Mouse (Mus musculus): ENCODE results near the gene Trappc12. TPM values are rescaled to one million over a fixed set of nuclear protein-coding genes. Genes with fewer than 3 reads are reported as not detected.

Gene Trappc12
- polyA plus RNA-seq, 1 experiment = 31.4 TPM

- Histone ChIP-seq H3K4me2 (ENCODE audit: low read depth) (no peak overlapping the region), H3K27me3 (ENCODE audit: control insufficient read depth, insufficient read depth, insufficient read length) (no peaks in the 10 kb centered on the region), H3K4me3 (no peak overlapping the region), H3K79me2 (ENCODE audit: control insufficient read depth, insufficient read depth) (no peaks in the 10 kb centered on the region), H3ac (ENCODE audit: control insufficient read depth, insufficient read length) (no peak overlapping the region), H3K36me3 (ENCODE audit: control insufficient read depth, insufficient read depth) (no peaks in the 10 kb centered on the region)
- TF ChIP-seq CEBPB (IDR thresholded peaks at IDR 0.05; ENCODE audit: insufficient read depth, poor library complexity, severe bottlenecking) (no peak), MYOG (IDR thresholded peaks at IDR 0.05; ENCODE audit: control insufficient read depth in 1 of 3, insufficient read depth in 1 of 3, insufficient read length in 2 of 3, low read depth in 2 of 3) (no peak), POLR2AphosphoS2 (IDR thresholded peaks at IDR 0.05; ENCODE audit: insufficient read length, low read depth) (no peak), TCF12 (IDR thresholded peaks at IDR 0.05; ENCODE audit: insufficient read depth, poor library complexity, severe bottlenecking) (no peak), MAX (IDR thresholded peaks at IDR 0.05; ENCODE audit: low read depth) (no peak), E2F4 (IDR thresholded peaks at IDR 0.05; ENCODE audit: insufficient read depth) (no peak), USF1 (IDR thresholded peaks at IDR 0.05; ENCODE audit: low read depth) (no peak), TCF3 (IDR thresholded peaks at IDR 0.05; ENCODE audit: insufficient read length, low read depth) (no peak), REST (IDR thresholded peaks at IDR 0.05; ENCODE audit: insufficient read depth, insufficient read length) (no peak), POLR2A (IDR thresholded peaks at IDR 0.05; ENCODE audit: insufficient read length, low read depth) (no peak), MYOD1 (IDR thresholded peaks at IDR 0.05; ENCODE audit: control insufficient read depth in 1 of 3, insufficient read length in 2 of 3, low read depth in 2 of 3) (no peak), SRF (IDR thresholded peaks at IDR 0.05; ENCODE audit: control insufficient read depth, insufficient read length, low read depth) (no peak)
Observed at GRCm38 (mm10) chr12:28782637-28783036, 32.4 kb upstream of the Trappc12 start.

- Histone ChIP-seq H3K4me3 (no peak overlapping the region), H3K4me2 (ENCODE audit: low read depth) (no peak overlapping the region), H3K27me3 (ENCODE audit: control insufficient read depth, insufficient read depth, insufficient read length) (no peaks in the 10 kb centered on the region), H3K79me2 (ENCODE audit: control insufficient read depth, insufficient read depth) (no peaks in the 10 kb centered on the region), H3ac (ENCODE audit: control insufficient read depth, insufficient read length) (no peak overlapping the region), H3K36me3 (ENCODE audit: control insufficient read depth, insufficient read depth) (no peaks in the 10 kb centered on the region)
- TF ChIP-seq E2F4 (IDR thresholded peaks at IDR 0.05; ENCODE audit: insufficient read depth) (no peak), SRF (IDR thresholded peaks at IDR 0.05; ENCODE audit: control insufficient read depth, insufficient read length, low read depth) (no peak), POLR2A (IDR thresholded peaks at IDR 0.05; ENCODE audit: insufficient read length, low read depth) (no peak), MYOG (IDR thresholded peaks at IDR 0.05; ENCODE audit: control insufficient read depth in 1 of 3, insufficient read depth in 1 of 3, insufficient read length in 2 of 3, low read depth in 2 of 3) (no peak), REST (IDR thresholded peaks at IDR 0.05; ENCODE audit: insufficient read depth, insufficient read length) (no peak), TCF12 (IDR thresholded peaks at IDR 0.05; ENCODE audit: insufficient read depth, poor library complexity, severe bottlenecking) (no peak), MAX (IDR thresholded peaks at IDR 0.05; ENCODE audit: low read depth) (no peak), USF1 (IDR thresholded peaks at IDR 0.05; ENCODE audit: low read depth) (no peak), MYOD1 (IDR thresholded peaks at IDR 0.05; ENCODE audit: control insufficient read depth in 1 of 3, insufficient read length in 2 of 3, low read depth in 2 of 3) (no peak), CEBPB (IDR thresholded peaks at IDR 0.05; ENCODE audit: insufficient read depth, poor library complexity, severe bottlenecking) (no peak), TCF3 (IDR thresholded peaks at IDR 0.05; ENCODE audit: insufficient read length, low read depth) (no peak), POLR2AphosphoS2 (IDR thresholded peaks at IDR 0.05; ENCODE audit: insufficient read length, low read depth) (no peak)
Observed at GRCm38 (mm10) chr12:28780180-28780579, 29.9 kb upstream of the Trappc12 start.

- no peak overlapping the region for H3K4me3 ChIP-seq
- no peaks in the 10 kb centered on the region for H3K27me3 ChIP-seq (ENCODE audit: control insufficient read depth, insufficient read depth, insufficient read length)
Observed at GRCm38 (mm10) chr12:28775627-28776026, 25.4 kb upstream of the Trappc12 start.

DNA sequence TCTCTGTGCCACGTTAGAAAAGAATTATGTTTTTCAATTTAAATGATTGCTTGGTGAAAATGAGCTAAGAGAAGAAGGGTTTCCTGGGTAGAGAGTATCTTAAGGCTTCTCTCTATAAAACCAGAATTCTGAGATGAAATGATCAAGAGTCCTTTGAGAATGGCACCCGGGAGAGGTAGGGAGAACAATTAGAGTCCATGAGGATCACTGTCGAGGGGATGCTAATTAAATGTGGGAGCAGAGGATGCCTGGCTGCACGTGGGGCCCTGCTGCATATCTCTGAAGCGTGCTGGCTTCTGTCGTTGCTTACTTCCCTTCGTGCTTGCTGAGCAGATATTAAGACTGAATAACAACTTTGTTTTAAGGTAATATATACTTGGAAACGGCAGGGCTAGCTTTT is 24.8 kb upstream of the Trappc12 start:
- Histone ChIP-seq H3K79me2 (ENCODE audit: control insufficient read depth, insufficient read depth) (no peaks in the 10 kb centered on the region), H3K4me2 (ENCODE audit: low read depth) (no peak overlapping the region), H3ac (ENCODE audit: control insufficient read depth, insufficient read length) (no peak overlapping the region), H3K36me3 (ENCODE audit: control insufficient read depth, insufficient read depth) (no peaks in the 10 kb centered on the region), H3K27me3 (ENCODE audit: control insufficient read depth, insufficient read depth, insufficient read length) (no peaks in the 10 kb centered on the region), H3K4me3 (no peak overlapping the region)
- TF ChIP-seq USF1 (IDR thresholded peaks at IDR 0.05; ENCODE audit: low read depth) (no peak), POLR2A (IDR thresholded peaks at IDR 0.05; ENCODE audit: insufficient read length, low read depth) (no peak), E2F4 (IDR thresholded peaks at IDR 0.05; ENCODE audit: insufficient read depth) (no peak), CEBPB (IDR thresholded peaks at IDR 0.05; ENCODE audit: insufficient read depth, poor library complexity, severe bottlenecking) (no peak), MAX (IDR thresholded peaks at IDR 0.05; ENCODE audit: low read depth) (no peak), REST (IDR thresholded peaks at IDR 0.05; ENCODE audit: insufficient read depth, insufficient read length) (no peak), SRF (IDR thresholded peaks at IDR 0.05; ENCODE audit: control insufficient read depth, insufficient read length, low read depth) (no peak), TCF3 (IDR thresholded peaks at IDR 0.05; ENCODE audit: insufficient read length, low read depth) (no peak), POLR2AphosphoS2 (IDR thresholded peaks at IDR 0.05; ENCODE audit: insufficient read length, low read depth) (no peak), MYOG (IDR thresholded peaks at IDR 0.05; ENCODE audit: control insufficient read depth in 1 of 3, insufficient read depth in 1 of 3, insufficient read length in 2 of 3, low read depth in 2 of 3) (no peak), TCF12 (IDR thresholded peaks at IDR 0.05; ENCODE audit: insufficient read depth, poor library complexity, severe bottlenecking) (no peak), MYOD1 (IDR thresholded peaks at IDR 0.05; ENCODE audit: control insufficient read depth in 1 of 3, insufficient read length in 2 of 3, low read depth in 2 of 3) (no peak)

More at GRCm38 (mm10) chr12:28775627-28776026, 25.4 kb upstream of the Trappc12 start:
- no peak overlapping the region for H3ac ChIP-seq (ENCODE audit: control insufficient read depth, insufficient read length)
- no peaks in the 10 kb centered on the region for H3K36me3 ChIP-seq (ENCODE audit: control insufficient read depth, insufficient read depth)
- H3K79me2 ChIP-seq (ENCODE audit: control insufficient read depth, insufficient read depth) = no peaks in the 10 kb centered on the region
- no peak overlapping the region for H3K4me2 ChIP-seq (ENCODE audit: low read depth)
- TF ChIP-seq POLR2AphosphoS2 (IDR thresholded peaks at IDR 0.05; ENCODE audit: insufficient read length, low read depth) (no peak), POLR2A (IDR thresholded peaks at IDR 0.05; ENCODE audit: insufficient read length, low read depth) (no peak), TCF3 (IDR thresholded peaks at IDR 0.05; ENCODE audit: insufficient read length, low read depth) (no peak), SRF (IDR thresholded peaks at IDR 0.05; ENCODE audit: control insufficient read depth, insufficient read length, low read depth) (no peak), MAX (IDR thresholded peaks at IDR 0.05; ENCODE audit: low read depth) (no peak), E2F4 (IDR thresholded peaks at IDR 0.05; ENCODE audit: insufficient read depth) (no peak)
